Mouse (Mus musculus): ENCODE results near the gene Myrip. TPM values are rescaled to one million over a fixed set of nuclear protein-coding genes. Genes with fewer than 3 reads are reported as not detected.

Gene Myrip
- total RNA-seq, 1 experiment, result 0.40 TPM

- TF ChIP-seq ZNF384 (IDR thresholded peaks at IDR 0.05; ENCODE audit: low read depth, low read length), result no peak
- no peak for TF ChIP-seq ZC3H11A (IDR thresholded peaks at IDR 0.05; ENCODE audit: borderline replicate concordance, low read depth, low read length)
- no peak for TF ChIP-seq HCFC1 (IDR thresholded peaks at IDR 0.05; ENCODE audit: borderline replicate concordance, insufficient read depth, low read length)
- no peak for TF ChIP-seq MAFK (IDR thresholded peaks at IDR 0.05; ENCODE audit: insufficient read depth, low read depth, low read length)
- no peak for TF ChIP-seq CHD2 (IDR thresholded peaks at IDR 0.05; ENCODE audit: low read depth, low read length)
- Histone ChIP-seq H3K4me3 (ENCODE audit: insufficient read depth in 1 of 2, low read depth in 1 of 2, low read length in 2 of 2, poor library complexity in 1 of 2, severe bottlenecking in 1 of 2) (no peak overlapping the region), H3K9me3 (ENCODE audit: control insufficient read depth, insufficient read depth, low read depth, low read length) (no peaks in the 10 kb centered on the region), H3K9ac (ENCODE audit: insufficient read depth, low read depth, low read length, poor library complexity, severe bottlenecking) (no peak overlapping the region), H3K36me3 (ENCODE audit: control insufficient read depth, insufficient read depth, low read length, poor library complexity, severe bottlenecking) (no peaks in the 10 kb centered on the region), H3K27ac (ENCODE audit: insufficient read depth, low read depth, low read length, poor library complexity, severe bottlenecking) (no peak overlapping the region), H3K4me1 (ENCODE audit: control insufficient read depth in 2 of 2, insufficient read depth in 2 of 2, low read length in 2 of 2, poor library complexity in 1 of 2) (no peaks in the 10 kb centered on the region)
- in situ Hi-C loops (cut with MboI; ENCODE audit: low sequenced_read_pairs in 2 of 2, unreplicated experiment in 2 of 2), result no loop called here
- no peak for DNase-seq (ENCODE audit: low read depth, low spot score)
Measured at GRCm38 (mm10) chr9:120371633-120372032, 70.3 kb downstream of the Myrip start.

DNA sequence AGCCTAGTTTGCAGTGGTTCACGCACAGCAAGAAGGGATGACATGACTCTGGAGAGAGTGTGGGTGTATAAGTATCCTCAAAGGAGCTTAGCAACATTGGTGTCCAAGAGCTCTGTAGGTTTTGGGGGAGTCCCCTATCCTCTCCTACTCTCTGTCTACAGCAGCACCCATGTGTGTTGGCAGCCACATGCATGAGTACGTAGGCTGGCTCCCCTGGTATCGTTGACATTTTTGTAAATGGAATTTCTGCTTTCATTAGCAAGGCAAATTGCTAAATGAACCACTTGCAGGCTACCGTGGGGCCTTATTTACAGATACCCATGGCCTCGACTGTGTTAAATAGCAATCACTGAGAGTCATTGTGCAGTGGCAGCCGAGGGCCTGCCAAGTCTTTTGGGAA, 71.0 kb downstream of the Myrip start:
- H3K9me3 ChIP-seq (ENCODE audit: control insufficient read depth, insufficient read depth, low read depth, low read length), result no peaks in the 10 kb centered on the region
- in situ Hi-C loops (cut with MboI; ENCODE audit: low sequenced_read_pairs in 2 of 2, unreplicated experiment in 2 of 2), result no loop called here
- H3K36me3 ChIP-seq (ENCODE audit: control insufficient read depth, insufficient read depth, low read length, poor library complexity, severe bottlenecking), result no peaks in the 10 kb centered on the region
- no peak overlapping the region for H3K27ac ChIP-seq (ENCODE audit: insufficient read depth, low read depth, low read length, poor library complexity, severe bottlenecking)
- no peaks in the 10 kb centered on the region for H3K4me1 ChIP-seq (ENCODE audit: control insufficient read depth in 2 of 2, insufficient read depth in 2 of 2, low read length in 2 of 2, poor library complexity in 1 of 2)
- TF ChIP-seq CHD2 (IDR thresholded peaks at IDR 0.05; ENCODE audit: low read depth, low read length), result no peak
- TF ChIP-seq ZC3H11A (IDR thresholded peaks at IDR 0.05; ENCODE audit: borderline replicate concordance, low read depth, low read length), result no peak
- TF ChIP-seq HCFC1 (IDR thresholded peaks at IDR 0.05; ENCODE audit: borderline replicate concordance, insufficient read depth, low read length), result no peak
- no peak for TF ChIP-seq ZNF384 (IDR thresholded peaks at IDR 0.05; ENCODE audit: low read depth, low read length)
- no peak for TF ChIP-seq MAFK (IDR thresholded peaks at IDR 0.05; ENCODE audit: insufficient read depth, low read depth, low read length)
- H3K9ac ChIP-seq (ENCODE audit: insufficient read depth, low read depth, low read length, poor library complexity, severe bottlenecking), result no peak overlapping the region
- no peak overlapping the region for H3K4me3 ChIP-seq (ENCODE audit: insufficient read depth in 1 of 2, low read depth in 1 of 2, low read length in 2 of 2, poor library complexity in 1 of 2, severe bottlenecking in 1 of 2)
- no peak for DNase-seq (ENCODE audit: low read depth, low spot score)

GRCm38 (mm10) chr9:120377726-120378125, 76.4 kb downstream of the Myrip start:
- H3K27ac ChIP-seq (ENCODE audit: insufficient read depth, low read depth, low read length, poor library complexity, severe bottlenecking), result no peak overlapping the region
- no peak overlapping the region for H3K4me3 ChIP-seq (ENCODE audit: insufficient read depth in 1 of 2, low read depth in 1 of 2, low read length in 2 of 2, poor library complexity in 1 of 2, severe bottlenecking in 1 of 2)
- H3K36me3 ChIP-seq (ENCODE audit: control insufficient read depth, insufficient read depth, low read length, poor library complexity, severe bottlenecking), result no peaks in the 10 kb centered on the region
- in situ Hi-C loops (cut with MboI; ENCODE audit: low sequenced_read_pairs in 2 of 2, unreplicated experiment in 2 of 2), result no loop called here
- H3K9ac ChIP-seq (ENCODE audit: insufficient read depth, low read depth, low read length, poor library complexity, severe bottlenecking), result no peak overlapping the region
- H3K9me3 ChIP-seq (ENCODE audit: control insufficient read depth, insufficient read depth, low read depth, low read length), result no peaks in the 10 kb centered on the region
- TF ChIP-seq MAFK (IDR thresholded peaks at IDR 0.05; ENCODE audit: insufficient read depth, low read depth, low read length) (no peak), ZC3H11A (IDR thresholded peaks at IDR 0.05; ENCODE audit: borderline replicate concordance, low read depth, low read length) (peak; percentile 46; the same call in 1 of the 2 replicates), HCFC1 (IDR thresholded peaks at IDR 0.05; ENCODE audit: borderline replicate concordance, insufficient read depth, low read length) (no peak), CHD2 (IDR thresholded peaks at IDR 0.05; ENCODE audit: low read depth, low read length) (no peak), ZNF384 (IDR thresholded peaks at IDR 0.05; ENCODE audit: low read depth, low read length) (no peak)
- peak; percentile 17 for DNase-seq (ENCODE audit: low read depth, low spot score)
- H3K4me1 ChIP-seq (ENCODE audit: control insufficient read depth in 2 of 2, insufficient read depth in 2 of 2, low read length in 2 of 2, poor library complexity in 1 of 2), result peaks cover 0 to 2% of the 10 kb centered on the region in 2 experiments; a peak in 1 of 4 replicates

GRCm38 (mm10) chr9:120395188-120395587, 93.9 kb downstream of the Myrip start:
- Histone ChIP-seq H3K4me3 (ENCODE audit: insufficient read depth in 1 of 2, low read depth in 1 of 2, low read length in 2 of 2, poor library complexity in 1 of 2, severe bottlenecking in 1 of 2) (no peak overlapping the region), H3K27ac (ENCODE audit: insufficient read depth, low read depth, low read length, poor library complexity, severe bottlenecking) (no peak overlapping the region), H3K36me3 (ENCODE audit: control insufficient read depth, insufficient read depth, low read length, poor library complexity, severe bottlenecking) (no peaks in the 10 kb centered on the region), H3K9me3 (ENCODE audit: control insufficient read depth, insufficient read depth, low read depth, low read length) (no peaks in the 10 kb centered on the region), H3K9ac (ENCODE audit: insufficient read depth, low read depth, low read length, poor library complexity, severe bottlenecking) (no peak overlapping the region), H3K4me1 (ENCODE audit: control insufficient read depth in 2 of 2, insufficient read depth in 2 of 2, low read length in 2 of 2, poor library complexity in 1 of 2) (no peaks in the 10 kb centered on the region)
- in situ Hi-C loops (cut with MboI; ENCODE audit: low sequenced_read_pairs in 2 of 2, unreplicated experiment in 2 of 2), result no loop called here
- TF ChIP-seq ZC3H11A (IDR thresholded peaks at IDR 0.05; ENCODE audit: borderline replicate concordance, low read depth, low read length), result no peak
- no peak for TF ChIP-seq MAFK (IDR thresholded peaks at IDR 0.05; ENCODE audit: insufficient read depth, low read depth, low read length)
- no peak for TF ChIP-seq CHD2 (IDR thresholded peaks at IDR 0.05; ENCODE audit: low read depth, low read length)
- no peak for TF ChIP-seq HCFC1 (IDR thresholded peaks at IDR 0.05; ENCODE audit: borderline replicate concordance, insufficient read depth, low read length)
- no peak for TF ChIP-seq ZNF384 (IDR thresholded peaks at IDR 0.05; ENCODE audit: low read depth, low read length)
- no peak for DNase-seq (ENCODE audit: low read depth, low spot score)

Data from ES-E14 (cell line).